Mouse (Mus musculus) ES-Bruce4 (cell line): ENCODE measurements around the gene Lrrc31. TPM values are rescaled to one million over a fixed set of nuclear protein-coding genes. Genes with fewer than 3 reads are reported as not detected.

ENCODE experiments used
- H3K27ac ChIP-seq: 2 replicates; pipeline ENCODE4 v1.5.1; 2012; ENCODE audit warnings: low read length, inconsistent platforms; ENCODE audit not compliant: insufficient read depth
- H3K27me3 ChIP-seq: 2 replicates; pipeline ENCODE4 v1.6.1; 2012; ENCODE audit warnings: mild to moderate bottlenecking, low read length, inconsistent platforms; ENCODE audit not compliant: control insufficient read depth, poor library complexity, insufficient read depth, severe bottlenecking
- H3K36me3 ChIP-seq: 2 replicates; pipeline ENCODE4 v1.6.1; 2012; ENCODE audit warnings: inconsistent platforms, mild to moderate bottlenecking, low read length, moderate library complexity; ENCODE audit not compliant: control insufficient read depth, poor library complexity, insufficient read depth, severe bottlenecking
- H3K4me1 ChIP-seq: one replicate; pipeline ENCODE4 v1.8.1; 2011; ENCODE audit warnings: low read length; ENCODE audit not compliant: control insufficient read depth, insufficient read depth
- H3K4me3 ChIP-seq: 2 replicates; pipeline ENCODE4 v1.5.1; 2011; ENCODE audit warnings: low read depth, mild to moderate bottlenecking, low read length
- H3K9ac ChIP-seq: 2 replicates; pipeline ENCODE4 v1.6.1; 2012; ENCODE audit warnings: low read depth, mild to moderate bottlenecking, inconsistent platforms; ENCODE audit not compliant: poor library complexity, severe bottlenecking
- H3K9me3 ChIP-seq: replicated peaks from 2 replicates; pipeline ENCODE4 v1.6.1; 2012; ENCODE audit warnings: mild to moderate bottlenecking, low read length, inconsistent platforms; ENCODE audit not compliant: control insufficient read depth, poor library complexity, insufficient read depth, severe bottlenecking
- CTCF ChIP-seq: IDR thresholded peaks from one replicate; pipeline ENCODE4 v1.8.1; 2011; ENCODE audit warnings: low read depth, low read length
- EP300 ChIP-seq: IDR thresholded peaks from 2 replicates; pipeline ENCODE4 v1.6.1; 2011; ENCODE audit warnings: low read depth, low read length; ENCODE audit not compliant: insufficient read depth
- POLR2A ChIP-seq: IDR thresholded peaks from one replicate; pipeline ENCODE4 v1.8.1; 2011; ENCODE audit warnings: low read length; ENCODE audit not compliant: insufficient read depth
- polyA plus RNA-seq: library from polyadenylated mRNA; stranded (reverse); fragments of >200 nt; gene quantifications from 2 replicates; pipeline ENCODE4 v1.2.4, GENCODE M21; 2011; ENCODE audit warnings: low read depth; ENCODE audit not compliant: missing spikeins, insufficient read depth, insufficient read length

Lrrc31 gene
- polyA plus RNA-seq, 1 experiment = 19.9 TPM

DNA sequence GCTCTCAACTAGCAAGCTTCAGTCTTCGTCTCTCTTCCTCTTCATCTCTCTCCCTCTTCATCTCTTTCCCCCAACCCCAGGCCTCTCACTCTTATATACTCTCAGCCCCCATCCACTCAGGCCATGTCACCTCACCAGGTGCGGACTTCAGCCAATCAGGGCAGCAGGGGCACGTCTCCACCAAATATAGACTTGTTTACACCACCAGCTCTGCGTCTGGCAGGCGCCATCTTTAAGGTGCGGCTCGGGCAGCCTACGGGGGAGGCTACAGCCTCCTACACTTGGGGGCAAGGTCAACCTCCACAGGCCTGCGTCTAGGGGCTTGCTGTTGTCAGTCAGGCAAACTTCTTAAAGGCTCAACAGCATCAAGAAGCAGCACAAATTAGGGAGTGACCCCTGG is 41.2 kb downstream of the Lrrc31 start:
- TF ChIP-seq CTCF = no peak
- no peak for TF ChIP-seq EP300
- no peak for TF ChIP-seq POLR2A
- Histone ChIP-seq H3K4me1 (peaks cover 6% of the 10 kb centered on the region), H3K9me3 (no peaks in the 10 kb centered on the region), H3K9ac (no peak overlapping the region), H3K27ac (no peak overlapping the region), H3K36me3 (no peaks in the 10 kb centered on the region), H3K4me3 (no peak overlapping the region), H3K27me3 (no peaks in the 10 kb centered on the region)

- no peaks in the 10 kb centered on the region for H3K9me3 ChIP-seq
- no peak overlapping the region for H3K4me3 ChIP-seq
- TF ChIP-seq POLR2A = no peak
Measured at GRCm38 (mm10) chr3:30655937-30656336, 43.7 kb downstream of the Lrrc31 start.

GRCm38 (mm10) chr3:30650062-30650841 is 49.4 kb downstream of the Lrrc31 start:
- no peak for TF ChIP-seq POLR2A
- TF ChIP-seq EP300 = 0 out of 2 replicates have a peak, but pooled peaks have one; percentile 43
- TF ChIP-seq CTCF = peak; percentile 57
- Histone ChIP-seq H3K4me1 (peaks cover 3% of the 10 kb centered on the region), H3K27ac (no peak overlapping the region), H3K36me3 (no peaks in the 10 kb centered on the region), H3K4me3 (peak overlapping the region; percentile 58), H3K9ac (no peak overlapping the region; the same call in none of the 2 replicates), H3K9me3 (no peaks in the 10 kb centered on the region), H3K27me3 (no peaks in the 10 kb centered on the region)

More at GRCm38 (mm10) chr3:30655937-30656336, 43.7 kb downstream of the Lrrc31 start:
- H3K27ac ChIP-seq = no peak overlapping the region
- no peaks in the 10 kb centered on the region for H3K27me3 ChIP-seq
- H3K4me1 ChIP-seq = peaks cover 6% of the 10 kb centered on the region
- H3K9ac ChIP-seq = no peak overlapping the region
- no peaks in the 10 kb centered on the region for H3K36me3 ChIP-seq

GRCm38 (mm10) chr3:30648466-30648865 is 51.2 kb downstream of the Lrrc31 start:
- peak overlapping the region; percentile 93 for H3K27ac ChIP-seq
- peaks cover 3% of the 10 kb centered on the region for H3K4me1 ChIP-seq
- H3K27me3 ChIP-seq = no peaks in the 10 kb centered on the region
- no peak for TF ChIP-seq CTCF
- no peak for TF ChIP-seq POLR2A
- no peak for TF ChIP-seq EP300
- H3K4me3 ChIP-seq = peak overlapping the region; percentile 67
- no peaks in the 10 kb centered on the region for H3K9me3 ChIP-seq
- H3K9ac ChIP-seq = peak overlapping the region; percentile 51; the same call in 1 of the 2 replicates
- H3K36me3 ChIP-seq = peaks cover 9% of the 10 kb centered on the region

DNA sequence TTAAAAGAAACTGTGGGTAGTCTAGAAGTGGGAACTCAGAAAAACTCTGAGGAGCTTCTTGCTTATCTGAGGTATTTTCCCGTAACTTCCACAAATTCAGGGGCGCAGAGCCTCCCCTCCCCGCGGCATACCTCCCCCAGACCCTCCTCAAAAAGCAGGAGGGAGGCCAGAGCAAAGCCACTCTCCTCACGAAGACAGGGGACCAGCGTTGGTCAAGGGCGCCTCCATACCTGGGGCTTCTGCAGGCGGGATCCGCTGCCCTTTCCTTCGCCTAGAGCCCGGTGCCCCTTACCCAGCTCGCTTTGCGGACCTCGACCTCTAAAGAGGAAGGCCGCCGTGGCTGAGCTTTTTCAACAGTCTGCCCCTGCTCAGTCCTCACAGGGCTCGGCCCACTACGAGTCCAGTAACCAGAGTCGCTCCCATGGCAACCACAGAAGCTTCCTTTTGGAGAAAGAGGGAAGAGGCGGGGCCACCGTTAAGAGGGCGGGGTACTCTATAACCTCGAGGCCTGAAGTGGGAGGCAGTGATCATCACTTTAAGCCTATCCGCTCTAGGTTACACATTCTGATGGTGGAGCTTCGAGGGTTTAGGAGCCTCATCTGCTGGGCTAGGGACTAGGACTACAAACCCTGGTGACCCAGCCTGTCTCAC is 52.1 kb downstream of the Lrrc31 start, which contains the start of gene Lrrc34:
Gene Lrrc34 (minus strand): TSS at position 430 of the 651 bp plus-strand sequence.
- no peak for TF ChIP-seq CTCF
- peak; percentile 4 for TF ChIP-seq POLR2A
- TF ChIP-seq EP300 = 0 out of 2 replicates have a peak, but pooled peaks have one; percentile 5
- peak within 1 kb of the TSS; percentile 95 for H3K27ac ChIP-seq
- peak within 1 kb of the TSS; percentile 92 for H3K4me3 ChIP-seq
- H3K9me3 ChIP-seq = no peaks in the 10 kb centered on the region
- H3K4me1 ChIP-seq = peaks cover 3% of the 10 kb centered on the region
- H3K36me3 ChIP-seq = peaks cover 15% of the 10 kb centered on the region
- H3K27me3 ChIP-seq = no peaks in the 10 kb centered on the region
- H3K9ac ChIP-seq = peak within 1 kb of the TSS; percentile 84

DNA sequence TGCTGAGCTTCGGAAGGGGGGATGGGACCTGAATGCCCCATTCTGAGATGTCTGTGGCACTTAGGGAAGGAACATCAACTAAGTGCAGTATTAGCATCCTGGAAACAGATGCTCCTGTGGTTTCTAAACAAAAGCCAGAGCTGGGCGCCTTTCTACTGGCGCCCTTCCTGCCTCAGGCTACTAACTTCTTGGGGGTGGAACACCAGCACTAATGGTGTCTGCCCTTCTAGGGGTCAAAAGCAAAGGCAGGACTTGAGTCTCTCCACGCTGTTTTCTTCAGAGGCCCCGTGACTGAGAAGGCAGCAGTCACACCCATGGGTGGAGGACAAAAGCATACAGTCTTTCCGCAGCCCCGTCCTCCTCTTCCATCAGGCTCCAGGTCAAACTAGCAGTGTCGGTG is 52.9 kb downstream of the Lrrc31 start:
- peak overlapping the region; percentile 84 for H3K9ac ChIP-seq
- peaks cover 15% of the 10 kb centered on the region for H3K36me3 ChIP-seq
- peaks cover 3% of the 10 kb centered on the region for H3K4me1 ChIP-seq
- TF ChIP-seq EP300 (peak; percentile 97), CTCF (no peak)
- peak overlapping the region; percentile 44 for H3K4me3 ChIP-seq
- no peaks in the 10 kb centered on the region for H3K9me3 ChIP-seq
- no peaks in the 10 kb centered on the region for H3K27me3 ChIP-seq
- peak overlapping the region; percentile 95 for H3K27ac ChIP-seq
